Mouse (Mus musculus) Muller cell, postnatal 12 days (primary cell): ENCODE data around the gene Aebp2.

Experiments used
- DNase-seq: peaks from one replicate; pipeline ENCODE4 v3.0.0-alpha.2; 2015; ENCODE audit errors: inconsistent ontology term

Aebp2 gene

DNA sequence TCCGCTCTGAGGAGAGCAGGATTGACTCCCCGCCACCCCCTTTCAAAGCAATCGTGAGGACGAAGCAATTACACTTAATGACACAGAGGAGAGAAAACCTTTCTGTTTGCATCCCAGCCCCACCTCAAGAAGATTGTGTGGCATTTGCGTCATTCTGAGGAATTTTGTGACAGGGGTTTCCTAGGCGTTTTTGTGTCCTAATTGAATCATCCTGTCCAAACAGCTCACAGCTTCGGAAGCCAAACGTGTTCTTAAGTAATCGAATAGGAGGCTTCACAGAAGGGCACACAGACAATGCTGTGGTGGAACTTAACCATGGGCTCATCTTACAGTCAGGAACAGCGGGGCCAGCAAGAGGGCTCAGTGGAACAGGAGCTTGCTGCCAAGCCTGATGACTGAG is 15.9 kb upstream of the Aebp2 start:
- no peak for DNase-seq

DNA sequence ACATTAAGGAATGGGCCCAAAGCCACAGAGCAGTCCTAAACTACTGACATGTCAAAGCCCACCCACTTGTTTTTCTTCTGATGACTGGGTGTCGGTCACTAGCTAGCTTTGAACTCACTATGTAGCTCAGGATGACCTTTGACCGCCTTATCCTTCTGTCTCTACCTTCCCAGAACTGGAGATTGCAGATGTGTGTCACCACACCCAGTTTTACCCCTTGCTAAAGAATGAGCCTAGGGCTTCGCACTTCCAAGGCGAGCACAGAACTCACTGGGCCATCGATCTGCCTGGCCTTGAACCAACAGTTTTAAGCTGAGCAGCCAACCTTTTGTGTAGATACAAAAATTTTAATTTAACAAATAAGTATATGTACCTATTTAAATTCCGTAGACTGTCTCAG is 13.8 kb upstream of the Aebp2 start:
- no peak for DNase-seq

DNA sequence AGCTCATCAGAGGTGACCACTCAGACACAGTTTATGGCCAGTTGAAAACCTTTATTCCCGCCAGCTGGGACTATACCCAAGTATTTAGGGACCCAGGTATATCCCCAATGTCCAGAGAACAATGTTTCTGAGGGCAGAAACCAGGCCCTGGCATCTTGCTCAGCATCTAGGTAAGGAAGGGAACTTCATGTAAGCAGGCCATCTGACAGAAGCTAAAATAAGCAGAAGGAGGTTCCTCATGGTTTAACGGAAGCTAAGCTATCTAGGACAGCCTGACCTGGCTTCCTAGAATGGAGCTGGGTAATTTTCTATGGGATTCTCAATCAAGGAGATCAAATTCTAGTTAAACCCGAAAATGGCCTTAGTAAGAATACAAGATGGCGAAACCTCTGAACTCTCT is 12.9 kb upstream of the Aebp2 start:
- no peak for DNase-seq

GRCm38 (mm10) chr6:140610117-140610516 is 12.3 kb upstream of the Aebp2 start:
- DNase-seq = no peak

GRCm38 (mm10) chr6:140611282-140611681 is 11.2 kb upstream of the Aebp2 start:
- DNase-seq = no peak

DNA sequence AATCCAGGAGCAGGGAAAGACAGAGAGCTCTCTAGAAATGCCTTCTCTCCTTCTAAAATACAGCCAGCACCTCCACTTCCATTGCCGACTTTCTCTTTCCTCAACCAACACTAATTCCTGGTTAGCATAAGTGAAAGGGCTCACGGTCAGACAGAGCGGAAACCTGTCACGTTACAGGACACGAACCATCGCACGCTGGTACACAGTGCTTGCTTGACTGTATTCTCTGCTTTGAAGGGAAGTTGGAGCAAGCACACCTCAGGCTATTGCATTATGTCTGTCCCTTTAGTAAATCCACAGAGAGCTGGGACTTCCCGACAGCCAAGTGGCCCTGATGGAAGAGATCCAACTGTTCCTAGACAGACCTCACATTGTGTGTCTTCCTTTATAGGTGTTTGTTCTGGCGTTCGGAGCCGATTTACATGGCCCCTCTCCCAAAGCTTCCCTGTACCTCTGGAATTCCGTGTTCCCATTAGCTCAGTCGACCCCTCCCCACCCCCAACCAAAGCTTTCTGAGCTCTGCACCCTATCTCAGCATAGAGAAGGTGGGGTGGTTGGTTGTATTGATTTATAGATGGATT is 10.5 kb upstream of the Aebp2 start:
- no peak for DNase-seq

GRCm38 (mm10) chr6:140613822-140614221 is 8.6 kb upstream of the Aebp2 start:
- no peak for DNase-seq

DNA sequence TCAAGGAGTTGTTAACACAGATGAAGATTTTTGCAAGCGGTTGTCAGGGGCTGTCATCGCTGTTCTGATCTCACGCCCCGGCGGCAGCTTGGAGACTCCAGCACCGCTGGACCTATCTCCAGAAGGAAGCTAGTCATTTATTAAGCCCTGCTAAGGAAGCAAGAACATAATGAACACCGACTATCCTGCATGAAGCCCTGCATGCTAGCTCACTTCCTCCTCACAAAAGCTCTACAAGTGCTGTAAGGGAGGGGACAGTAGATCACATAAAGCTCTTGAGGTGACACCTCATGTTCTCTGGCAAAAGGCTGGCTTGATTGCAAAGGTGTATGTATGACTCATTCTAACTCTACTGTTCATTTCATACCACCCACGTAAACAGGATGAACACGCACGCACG is 7.8 kb upstream of the Aebp2 start:
- no peak for DNase-seq

- peak; percentile 81 for DNase-seq
Measured at GRCm38 (mm10) chr6:140620531-140621349, 1.7 kb upstream of the Aebp2 start.

DNA sequence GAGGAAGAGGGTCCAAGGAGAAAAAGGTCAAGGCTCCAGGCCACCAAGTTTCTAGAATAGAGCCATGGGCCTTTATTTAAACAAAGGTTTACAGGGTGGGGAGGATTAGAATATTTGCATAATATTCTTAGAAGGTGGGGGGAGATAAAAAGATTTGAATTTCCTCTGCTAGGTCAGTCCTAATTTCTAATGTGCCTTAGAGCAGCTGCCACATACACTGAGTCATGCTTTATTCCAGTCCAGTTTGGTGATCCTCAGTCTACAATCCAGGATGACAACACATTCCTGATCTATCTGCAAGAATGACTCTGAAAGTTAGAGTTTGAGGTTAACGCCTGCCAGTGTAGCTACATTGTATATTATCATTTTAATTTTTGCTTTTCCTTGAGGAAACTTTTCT is 841 bp upstream of the Aebp2 start:
- DNase-seq = peak; percentile 62

GRCm38 (mm10) chr6:140623226-140624095 is 998 bp downstream of the Aebp2 start:
- peak; percentile 98 for DNase-seq

DNA sequence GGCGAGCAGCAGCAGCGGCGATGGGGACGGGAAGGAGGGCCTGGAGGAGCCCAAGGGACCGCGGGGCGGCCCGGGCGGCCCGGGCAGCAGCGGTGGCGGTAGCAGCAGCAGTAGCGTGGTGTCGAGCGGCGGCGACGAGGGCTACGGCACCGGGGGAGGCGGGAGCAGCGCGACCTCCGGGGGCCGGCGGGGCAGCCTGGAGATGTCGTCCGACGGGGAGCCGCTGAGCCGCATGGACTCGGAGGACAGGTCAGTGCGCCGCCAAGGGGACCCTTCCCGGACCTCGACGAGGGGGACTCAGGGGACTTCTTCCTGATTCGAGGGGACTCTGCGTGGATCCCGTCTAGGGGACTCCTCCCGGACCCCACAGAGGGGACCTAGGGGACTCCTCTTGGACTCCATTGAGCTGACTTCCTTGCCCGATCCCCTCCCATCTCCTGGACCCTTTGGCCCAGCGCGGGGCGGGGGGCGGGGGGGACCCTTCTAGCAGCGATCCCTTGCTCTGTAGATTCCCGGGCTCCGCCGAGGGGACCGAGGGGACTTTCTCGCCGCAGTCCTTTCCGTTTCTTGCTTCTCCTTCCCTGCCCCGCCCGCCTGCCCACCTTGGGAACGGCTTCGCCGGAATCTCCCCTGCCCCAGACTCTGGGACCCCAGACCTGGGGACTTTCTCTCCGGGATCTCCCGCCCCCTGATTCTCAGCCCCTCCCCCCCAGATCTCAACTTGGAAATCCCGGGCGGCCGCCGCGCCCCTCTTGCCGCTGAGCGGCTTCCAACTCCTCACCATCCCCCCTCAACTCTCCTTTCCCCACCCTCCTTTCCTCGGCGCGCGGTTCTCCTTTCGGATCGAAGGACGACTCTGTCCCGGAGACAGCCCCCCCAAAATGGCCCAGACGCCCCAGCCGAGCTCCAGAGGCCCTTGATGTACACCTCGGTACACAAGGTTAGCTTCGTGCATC is 1.9 kb downstream of the Aebp2 start:
- DNase-seq = peak; percentile 56

DNA sequence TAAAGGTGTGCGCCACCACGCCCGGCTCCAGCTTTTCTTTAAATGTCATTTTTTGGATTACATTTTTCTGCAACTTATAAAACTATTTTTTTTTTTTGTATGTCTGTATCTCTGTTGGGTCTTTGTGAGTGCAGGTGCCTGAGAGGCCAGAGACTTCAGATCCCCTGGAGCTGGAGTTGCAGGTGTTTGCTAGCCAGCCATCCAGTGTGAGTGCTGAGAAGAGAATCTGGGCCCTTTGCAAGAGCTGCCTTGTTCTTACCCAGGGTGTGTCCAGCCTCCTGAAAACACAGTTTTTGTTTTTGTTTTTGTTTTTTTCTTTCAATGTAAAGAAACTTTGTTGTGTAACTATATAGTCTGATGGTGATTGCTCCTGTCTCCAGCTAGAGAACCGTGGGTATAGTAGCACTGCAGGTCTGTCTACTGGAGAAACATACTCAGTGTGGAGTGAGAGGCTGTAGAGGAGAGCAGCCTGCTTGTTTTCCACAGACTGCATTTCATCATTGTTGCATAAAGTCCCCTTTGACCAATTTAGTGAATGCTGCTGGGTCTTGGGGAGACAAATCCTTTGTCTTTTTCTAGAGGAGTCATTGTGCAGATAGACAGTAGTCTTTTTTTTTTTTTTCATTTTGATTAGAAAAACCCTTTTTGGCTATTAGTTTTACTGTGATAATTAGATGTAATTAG is 6.9 kb downstream of the Aebp2 start:
- DNase-seq = no peak

- no peak for DNase-seq
Measured at GRCm38 (mm10) chr6:140630306-140630705, 7.8 kb downstream of the Aebp2 start.

- no peak for DNase-seq
Measured at GRCm38 (mm10) chr6:140633616-140634015, 11.2 kb downstream of the Aebp2 start.

DNA sequence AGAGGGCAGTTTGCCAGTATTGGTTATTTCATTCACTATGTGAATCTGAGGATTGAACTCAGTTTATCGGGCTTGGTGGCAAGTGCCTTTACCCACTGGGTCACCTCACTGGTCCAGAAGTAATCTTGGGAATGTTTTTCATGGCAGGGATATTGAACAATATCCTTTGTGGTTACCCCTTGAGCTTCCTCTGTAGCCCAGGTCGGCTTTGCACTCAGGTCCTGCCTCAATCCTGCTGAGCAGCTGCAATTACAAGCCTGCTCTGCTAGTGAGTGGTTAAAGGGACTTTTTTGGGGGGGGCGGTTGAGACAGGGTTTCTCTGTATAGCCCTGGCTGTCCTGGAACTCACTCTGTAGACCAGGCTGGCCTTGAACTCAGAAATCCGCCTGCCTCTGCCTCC is 13.8 kb downstream of the Aebp2 start:
- DNase-seq = no peak

DNA sequence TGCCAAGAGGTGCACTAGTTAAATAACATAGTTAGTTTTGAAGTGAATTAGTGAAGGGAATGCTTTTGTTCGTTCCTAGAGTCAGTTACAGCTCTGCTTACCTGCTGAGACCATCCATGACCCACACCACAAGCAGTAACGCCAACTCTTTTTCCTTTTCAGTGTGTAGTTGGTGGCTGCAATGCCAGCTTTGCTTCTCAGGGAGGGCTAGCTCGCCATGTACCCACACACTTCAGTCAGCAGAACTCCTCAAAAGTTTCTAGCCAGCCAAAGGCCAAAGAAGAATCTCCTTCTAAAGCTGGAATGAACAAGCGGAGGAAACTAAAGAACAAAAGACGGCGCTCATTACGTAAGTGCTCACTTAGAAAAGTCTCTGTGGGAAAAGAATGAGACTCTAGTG is 19.5 kb downstream of the Aebp2 start:
- DNase-seq = no peak

DNA sequence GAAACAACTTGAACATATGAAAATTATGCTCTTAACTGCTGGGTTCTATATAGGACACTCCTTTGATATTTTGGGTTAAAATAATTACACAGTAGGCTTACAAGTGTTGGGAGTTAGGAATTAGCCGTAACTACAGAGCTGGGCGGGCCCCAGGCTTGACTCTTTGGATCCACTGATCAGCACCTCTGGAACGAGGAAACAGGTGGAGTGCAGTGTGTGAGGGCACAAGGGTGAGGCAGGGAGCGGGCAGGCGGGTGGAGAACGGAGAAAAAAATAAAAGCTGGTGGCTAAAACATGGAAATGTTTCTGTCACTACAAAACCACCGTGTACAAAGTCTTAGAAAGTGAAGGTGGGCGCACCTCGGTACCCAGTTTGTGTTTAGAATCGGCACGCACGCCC is 20.2 kb downstream of the Aebp2 start:
- DNase-seq = no peak

DNA sequence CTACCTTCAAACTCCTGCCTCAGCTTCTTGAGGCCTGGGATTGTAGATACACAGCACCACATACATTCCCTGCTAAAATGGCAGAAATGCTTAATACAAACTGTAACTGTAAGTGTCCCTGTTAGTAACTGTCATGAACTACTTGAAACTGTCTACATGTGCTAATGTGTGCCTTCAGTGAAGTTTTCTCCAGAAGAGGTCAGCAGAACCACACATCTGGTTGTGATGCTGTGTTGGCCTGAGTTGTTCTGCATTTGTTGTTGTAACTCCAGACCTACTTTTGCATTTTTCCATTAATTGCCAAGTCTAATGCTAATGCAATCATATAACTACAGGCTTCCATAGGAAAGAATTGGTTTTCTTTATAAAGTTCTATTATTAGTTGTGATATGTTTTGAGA is 23.5 kb downstream of the Aebp2 start:
- DNase-seq = no peak

GRCm38 (mm10) chr6:140646892-140647291 is 24.4 kb downstream of the Aebp2 start:
- DNase-seq = no peak

DNA sequence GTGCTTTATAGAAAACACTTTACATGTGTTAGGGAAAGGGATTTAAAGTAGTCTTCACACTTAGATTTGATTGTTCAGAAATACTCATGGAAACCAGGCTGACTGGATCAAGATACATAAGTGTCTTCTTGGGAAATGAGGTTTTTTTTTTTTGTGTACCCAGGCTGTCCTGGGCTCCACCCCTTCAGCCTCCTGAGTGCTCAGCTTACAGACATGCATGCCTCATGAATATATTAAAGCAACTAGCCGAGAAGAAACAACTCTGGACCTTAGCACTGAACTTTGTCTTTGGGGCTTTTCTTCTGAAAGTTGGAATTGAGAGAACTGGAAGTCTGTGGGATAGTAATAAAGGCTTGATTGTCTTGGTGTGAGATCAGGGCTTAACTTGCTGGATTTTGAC is 27.3 kb downstream of the Aebp2 start:
- DNase-seq = no peak
